Mouse (Mus musculus): ENCODE data around the gene Med29. TPM values are rescaled to one million over a fixed set of nuclear protein-coding genes. Genes with fewer than 3 reads are reported as not detected.

Med29 gene
- polyA plus RNA-seq, 1 experiment from 2014 or later = 49.7 TPM

- Histone ChIP-seq H3K27ac (ENCODE audit: low read depth, low read length) (no peak overlapping the region), H3K36me3 (ENCODE audit: control insufficient read depth, insufficient read depth, low read length) (peaks cover 10% of the 10 kb centered on the region; the same call in 1 of the 2 replicates), H3K9ac (ENCODE audit: low read depth, low read length) (no peak overlapping the region), H3K4me3 (ENCODE audit: low read depth, low read length) (no peak overlapping the region), H3K27me3 (ENCODE audit: control insufficient read depth, insufficient read depth, low read length) (no peaks in the 10 kb centered on the region), H3K9me3 (ENCODE audit: control insufficient read depth, low read length) (no peaks in the 10 kb centered on the region), H3K4me1 (replicated peaks; ENCODE audit: control insufficient read depth, insufficient read depth, low read length) (no peaks in the 10 kb centered on the region), H3K4me2 (replicated peaks; ENCODE audit: low read depth, low read length) (no peak overlapping the region)
- 94% methylated on average over 16 of the region's 16 CpGs for WGBS
- ATAC-seq (ENCODE audit: low FRiP score) (no peak), DNase-seq (ENCODE audit: low spot score) (no peak)
Measured at GRCm38 (mm10) chr7:28368276-28368920, 24.1 kb downstream of the Med29 start.

GRCm38 (mm10) chr7:28367663-28368275, 24.7 kb downstream of the Med29 start:
- WGBS = 92% methylated on average over 16 of the region's 16 CpGs
- no peak overlapping the region for H3K9ac ChIP-seq (ENCODE audit: low read depth, low read length)
- H3K4me2 ChIP-seq (replicated peaks; ENCODE audit: low read depth, low read length) = no peak overlapping the region
- no peak for ATAC-seq (ENCODE audit: low FRiP score)
- no peaks in the 10 kb centered on the region for H3K27me3 ChIP-seq (ENCODE audit: control insufficient read depth, insufficient read depth, low read length)
- no peak for DNase-seq (ENCODE audit: low spot score)
- H3K27ac ChIP-seq (ENCODE audit: low read depth, low read length) = no peak overlapping the region
- H3K4me1 ChIP-seq (replicated peaks; ENCODE audit: control insufficient read depth, insufficient read depth, low read length) = no peaks in the 10 kb centered on the region
- no peaks in the 10 kb centered on the region for H3K9me3 ChIP-seq (ENCODE audit: control insufficient read depth, low read length)
- H3K36me3 ChIP-seq (ENCODE audit: control insufficient read depth, insufficient read depth, low read length) = peaks cover 10% of the 10 kb centered on the region
- H3K4me3 ChIP-seq (ENCODE audit: low read depth, low read length) = no peak overlapping the region

- H3K4me1 ChIP-seq (replicated peaks; ENCODE audit: control insufficient read depth, insufficient read depth, low read length) = no peaks in the 10 kb centered on the region
- H3K27me3 ChIP-seq (ENCODE audit: control insufficient read depth, insufficient read depth, low read length) = no peaks in the 10 kb centered on the region
- no peak overlapping the region for H3K9ac ChIP-seq (ENCODE audit: low read depth, low read length)
- no peak overlapping the region for H3K27ac ChIP-seq (ENCODE audit: low read depth, low read length)
- no peak for DNase-seq (ENCODE audit: low spot score)
- no peak overlapping the region for H3K4me3 ChIP-seq (ENCODE audit: low read depth, low read length)
- 87% methylated on average over 16 of the region's 16 CpGs for WGBS
- peaks cover 21% of the 10 kb centered on the region for H3K36me3 ChIP-seq (ENCODE audit: control insufficient read depth, insufficient read depth, low read length)
- no peak overlapping the region for H3K4me2 ChIP-seq (replicated peaks; ENCODE audit: low read depth, low read length)
- no peaks in the 10 kb centered on the region for H3K9me3 ChIP-seq (ENCODE audit: control insufficient read depth, low read length)
- no peak for ATAC-seq (ENCODE audit: low FRiP score)
Measured at GRCm38 (mm10) chr7:28362441-28363060, 30.0 kb downstream of the Med29 start.

DNA sequence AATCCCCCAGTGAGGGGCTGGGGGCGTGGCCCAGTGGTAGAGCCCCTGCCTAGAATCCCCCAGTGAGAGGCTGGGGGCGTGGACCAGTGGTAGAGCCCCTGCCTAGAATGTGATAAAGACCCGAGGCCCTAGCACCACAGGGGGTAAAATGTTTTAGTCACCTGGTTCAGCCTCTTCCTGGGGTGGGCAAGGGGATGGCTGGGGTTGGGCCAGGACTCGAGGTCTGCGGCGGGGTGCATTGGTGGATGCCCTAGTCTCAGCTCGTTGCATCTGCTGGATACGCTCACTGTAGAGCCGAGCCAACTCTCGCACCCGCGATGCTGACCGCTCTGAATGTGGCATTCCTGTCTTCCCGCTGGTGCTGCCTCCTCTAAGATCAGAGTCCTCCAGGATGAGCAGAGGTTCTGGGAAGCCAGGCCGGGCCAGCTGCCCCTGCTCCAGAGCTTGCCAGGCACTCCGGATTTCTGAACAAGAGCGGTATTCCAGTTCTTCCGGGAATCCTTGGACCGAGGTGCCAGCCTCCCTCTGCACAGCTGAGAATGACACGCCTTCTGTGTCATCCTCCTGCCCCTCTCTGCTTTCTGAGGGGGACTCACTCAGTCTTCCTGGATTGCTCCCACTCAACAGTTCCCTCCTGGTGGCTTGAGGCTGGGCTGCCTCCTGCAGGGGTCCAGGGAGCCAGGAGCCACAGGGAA, 30.7 kb downstream of the Med29 start:
- no peaks in the 10 kb centered on the region for H3K9me3 ChIP-seq (ENCODE audit: control insufficient read depth, low read length)
- no peak overlapping the region for H3K4me3 ChIP-seq (ENCODE audit: low read depth, low read length)
- no peak overlapping the region for H3K9ac ChIP-seq (ENCODE audit: low read depth, low read length)
- no peaks in the 10 kb centered on the region for H3K27me3 ChIP-seq (ENCODE audit: control insufficient read depth, insufficient read depth, low read length)
- 92% methylated on average over 19 of the region's 20 CpGs for WGBS
- 0 out of 2 replicates have a peak, but pooled peaks cover 2% of the 10 kb centered on the region for H3K4me1 ChIP-seq (replicated peaks; ENCODE audit: control insufficient read depth, insufficient read depth, low read length)
- peaks cover 21% of the 10 kb centered on the region for H3K36me3 ChIP-seq (ENCODE audit: control insufficient read depth, insufficient read depth, low read length)
- no peak overlapping the region for H3K27ac ChIP-seq (ENCODE audit: low read depth, low read length)
- no peak overlapping the region for H3K4me2 ChIP-seq (replicated peaks; ENCODE audit: low read depth, low read length)
- ATAC-seq (ENCODE audit: low FRiP score) (no peak), DNase-seq (ENCODE audit: low spot score) (no peak)

- no peaks in the 10 kb centered on the region for H3K27me3 ChIP-seq (ENCODE audit: control insufficient read depth, insufficient read depth, low read length)
- peaks cover 21% of the 10 kb centered on the region for H3K36me3 ChIP-seq (ENCODE audit: control insufficient read depth, insufficient read depth, low read length)
- no peak for ATAC-seq (ENCODE audit: low FRiP score)
- H3K4me2 ChIP-seq (replicated peaks; ENCODE audit: low read depth, low read length) = no peak overlapping the region
- no peaks in the 10 kb centered on the region for H3K9me3 ChIP-seq (ENCODE audit: control insufficient read depth, low read length)
- 0 out of 2 replicates have a peak, but pooled peaks cover 2% of the 10 kb centered on the region for H3K4me1 ChIP-seq (replicated peaks; ENCODE audit: control insufficient read depth, insufficient read depth, low read length)
- no peak overlapping the region for H3K4me3 ChIP-seq (ENCODE audit: low read depth, low read length)
- no peak for DNase-seq (ENCODE audit: low spot score)
- H3K9ac ChIP-seq (ENCODE audit: low read depth, low read length) = no peak overlapping the region
- H3K27ac ChIP-seq (ENCODE audit: low read depth, low read length) = no peak overlapping the region
- WGBS = 93% methylated on average over 6 of the region's 6 CpGs
Measured at GRCm38 (mm10) chr7:28360291-28360690, 32.2 kb downstream of the Med29 start.

- DNase-seq (ENCODE audit: low spot score) (no peak), ATAC-seq (ENCODE audit: low FRiP score) (no peak)
- H3K27me3 ChIP-seq (ENCODE audit: control insufficient read depth, insufficient read depth, low read length) = no peaks in the 10 kb centered on the region
- H3K4me2 ChIP-seq (replicated peaks; ENCODE audit: low read depth, low read length) = no peak overlapping the region
- H3K9me3 ChIP-seq (ENCODE audit: control insufficient read depth, low read length) = no peaks in the 10 kb centered on the region
- peaks cover 19% of the 10 kb centered on the region for H3K36me3 ChIP-seq (ENCODE audit: control insufficient read depth, insufficient read depth, low read length)
- no peak overlapping the region for H3K4me3 ChIP-seq (ENCODE audit: low read depth, low read length)
- no peak overlapping the region for H3K27ac ChIP-seq (ENCODE audit: low read depth, low read length)
- WGBS = 90% methylated on average over 10 of the region's 10 CpGs
- 0 out of 2 replicates have a peak, but pooled peaks cover 2% of the 10 kb centered on the region for H3K4me1 ChIP-seq (replicated peaks; ENCODE audit: control insufficient read depth, insufficient read depth, low read length)
- H3K9ac ChIP-seq (ENCODE audit: low read depth, low read length) = no peak overlapping the region
Measured at GRCm38 (mm10) chr7:28359854-28360253, 32.7 kb downstream of the Med29 start.

GRCm38 (mm10) chr7:28358431-28358830, 34.1 kb downstream of the Med29 start:
- Histone ChIP-seq H3K9ac (ENCODE audit: low read depth, low read length) (no peak overlapping the region), H3K4me3 (ENCODE audit: low read depth, low read length) (no peak overlapping the region), H3K27me3 (ENCODE audit: control insufficient read depth, insufficient read depth, low read length) (no peaks in the 10 kb centered on the region), H3K9me3 (ENCODE audit: control insufficient read depth, low read length) (no peaks in the 10 kb centered on the region), H3K4me2 (replicated peaks; ENCODE audit: low read depth, low read length) (no peak overlapping the region), H3K36me3 (ENCODE audit: control insufficient read depth, insufficient read depth, low read length) (peaks cover 25% of the 10 kb centered on the region), H3K4me1 (replicated peaks; ENCODE audit: control insufficient read depth, insufficient read depth, low read length) (0 out of 2 replicates have a peak, but pooled peaks cover 2% of the 10 kb centered on the region), H3K27ac (ENCODE audit: low read depth, low read length) (no peak overlapping the region)
- WGBS = 75% methylated on average over 7 of the region's 7 CpGs
- DNase-seq (ENCODE audit: low spot score) (no peak), ATAC-seq (ENCODE audit: low FRiP score) (no peak)

DNA sequence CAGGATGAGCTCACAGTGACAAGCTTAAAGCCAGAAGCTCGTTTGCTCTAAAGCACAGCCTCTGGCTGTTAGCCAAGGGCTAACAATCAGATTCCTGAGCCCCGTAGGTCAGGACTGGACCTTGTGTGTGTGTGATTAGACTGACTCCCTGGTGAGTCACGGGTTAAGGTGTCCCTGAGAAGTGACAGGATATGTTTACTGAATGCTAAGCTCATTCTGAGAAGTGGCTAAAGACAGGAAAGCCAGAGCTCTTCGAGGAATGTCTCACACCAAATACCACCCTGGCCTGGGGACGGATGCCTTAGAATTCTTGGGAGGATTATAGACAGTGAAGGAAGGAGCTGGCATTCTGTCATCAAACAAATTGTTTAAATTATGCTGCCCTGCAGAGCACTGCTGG, 34.5 kb downstream of the Med29 start:
- H3K9me3 ChIP-seq (ENCODE audit: control insufficient read depth, low read length) = no peaks in the 10 kb centered on the region
- H3K27me3 ChIP-seq (ENCODE audit: control insufficient read depth, insufficient read depth, low read length) = no peaks in the 10 kb centered on the region
- H3K4me3 ChIP-seq (ENCODE audit: low read depth, low read length) = no peak overlapping the region
- 17% methylated on average over 5 of the region's 5 CpGs for WGBS
- 0 out of 2 replicates have a peak, but pooled peaks cover 2% of the 10 kb centered on the region for H3K4me1 ChIP-seq (replicated peaks; ENCODE audit: control insufficient read depth, insufficient read depth, low read length)
- no peak overlapping the region for H3K4me2 ChIP-seq (replicated peaks; ENCODE audit: low read depth, low read length)
- H3K27ac ChIP-seq (ENCODE audit: low read depth, low read length) = 0 out of 2 replicates have a peak overlapping the region, but pooled peaks have one; percentile 51
- H3K36me3 ChIP-seq (ENCODE audit: control insufficient read depth, insufficient read depth, low read length) = peaks cover 29% of the 10 kb centered on the region
- no peak overlapping the region for H3K9ac ChIP-seq (ENCODE audit: low read depth, low read length)
- no peak for ATAC-seq (ENCODE audit: low FRiP score)
- DNase-seq (ENCODE audit: low spot score) = no peak

All from hindbrain, embryonic 11.5 days (tissue).